Mouse (Mus musculus) midbrain, postnatal 0 days (tissue): ENCODE data around the gene Simc1. TPM values are rescaled to one million over a fixed set of nuclear protein-coding genes. Genes with fewer than 3 reads are reported as not detected.

Experiments
- ATAC-seq: fragments of 200-750 bp; cut with Nextera tagmentation; 2 replicates; pipeline ENCODE4 v1.8.0; 2017; ENCODE audit warnings: moderate number of reproducible peaks, mild to moderate bottlenecking, moderate TSS enrichment, moderate library complexity; ENCODE audit not compliant: low FRiP score
- DNase-seq: peaks from one replicate; pipeline ENCODE4 v3.0.0-alpha.2; 2015; ENCODE audit warnings: low spot score
- H3K27ac ChIP-seq: fragments of 300-500 bp; sonication (generic); 2 replicates; pipeline ENCODE4 v1.5.1; 2014; ENCODE audit warnings: low read depth, mild to moderate bottlenecking, low read length, mixed read lengths
- H3K27me3 ChIP-seq: fragments of 300-500 bp; sonication (generic); 2 replicates; pipeline ENCODE4 v1.6.1; 2014; ENCODE audit warnings: low read length, control low read depth, mixed read lengths; ENCODE audit not compliant: insufficient read depth
- H3K36me3 ChIP-seq: fragments of 300-500 bp; sonication (generic); 2 replicates; pipeline ENCODE4 v1.6.1; 2014; ENCODE audit warnings: low read length, control low read depth, mixed read lengths; ENCODE audit not compliant: insufficient read depth
- H3K4me1 ChIP-seq: fragments of 300-500 bp; sonication (generic); 2 replicates; pipeline ENCODE4 v1.6.1; 2014; ENCODE audit warnings: mild to moderate bottlenecking, control low read depth, antibody characterized with exemption, low read length, mixed read lengths; ENCODE audit not compliant: insufficient read depth
- H3K4me2 ChIP-seq: fragments of 300-500 bp; sonication (generic); 2 replicates; pipeline ENCODE4 v1.6.1; 2014; ENCODE audit warnings: low read depth, mild to moderate bottlenecking, low read length, mixed read lengths; ENCODE audit not compliant: poor library complexity, severe bottlenecking
- H3K4me3 ChIP-seq: fragments of 300-500 bp; sonication (generic); 2 replicates; pipeline ENCODE4 v1.5.1; 2014; ENCODE audit warnings: low read depth, mild to moderate bottlenecking, low read length, moderate library complexity
- H3K9ac ChIP-seq: fragments of 300-500 bp; sonication (generic); replicated peaks from 2 replicates; pipeline ENCODE4 v1.6.1; 2014; ENCODE audit warnings: mild to moderate bottlenecking, low read length, moderate library complexity, mixed read lengths; ENCODE audit not compliant: poor library complexity, severe bottlenecking
- H3K9me3 ChIP-seq: fragments of 300-500 bp; sonication (generic); 2 replicates; pipeline ENCODE4 v1.6.1; 2016; ENCODE audit warnings: low read length, control low read depth
- CTCF ChIP-seq: IDR thresholded peaks from 2 replicates; pipeline ENCODE4 v1.5.1; 2016; ENCODE audit warnings: antibody characterized with exemption, mild to moderate bottlenecking
- WGBS: fragments of 180-500 bp; shearing (Covaris S2); extraction: QIAGEN DNeasy Blood & Tissue Kit; methylation state at CpG from one replicate; pipeline ENCODE4 v1.1.7; 2014; 5-methylcytosine and 5-hydroxymethylcytosine counted together
- polyA plus RNA-seq: library from polyadenylated mRNA; unstranded; fragments of >200 nt; fragmentation: Nextera tagmentation; extraction: Ambion mirVana; gene quantifications from 2 replicates; pipeline ENCODE4 v1.2.1, GENCODE M21; 2015
- total RNA-seq: library from RNA; depleted of rRNA; stranded (reverse); fragments of >200 nt; gene quantifications from 2 replicates; pipeline ENCODE4 v1.2.3, GENCODE M21; 2014

The Simc1 gene
- total and polyA plus RNA-seq, 2 experiments from 2014 or later, result 10.2 to 23.6 TPM

DNA sequence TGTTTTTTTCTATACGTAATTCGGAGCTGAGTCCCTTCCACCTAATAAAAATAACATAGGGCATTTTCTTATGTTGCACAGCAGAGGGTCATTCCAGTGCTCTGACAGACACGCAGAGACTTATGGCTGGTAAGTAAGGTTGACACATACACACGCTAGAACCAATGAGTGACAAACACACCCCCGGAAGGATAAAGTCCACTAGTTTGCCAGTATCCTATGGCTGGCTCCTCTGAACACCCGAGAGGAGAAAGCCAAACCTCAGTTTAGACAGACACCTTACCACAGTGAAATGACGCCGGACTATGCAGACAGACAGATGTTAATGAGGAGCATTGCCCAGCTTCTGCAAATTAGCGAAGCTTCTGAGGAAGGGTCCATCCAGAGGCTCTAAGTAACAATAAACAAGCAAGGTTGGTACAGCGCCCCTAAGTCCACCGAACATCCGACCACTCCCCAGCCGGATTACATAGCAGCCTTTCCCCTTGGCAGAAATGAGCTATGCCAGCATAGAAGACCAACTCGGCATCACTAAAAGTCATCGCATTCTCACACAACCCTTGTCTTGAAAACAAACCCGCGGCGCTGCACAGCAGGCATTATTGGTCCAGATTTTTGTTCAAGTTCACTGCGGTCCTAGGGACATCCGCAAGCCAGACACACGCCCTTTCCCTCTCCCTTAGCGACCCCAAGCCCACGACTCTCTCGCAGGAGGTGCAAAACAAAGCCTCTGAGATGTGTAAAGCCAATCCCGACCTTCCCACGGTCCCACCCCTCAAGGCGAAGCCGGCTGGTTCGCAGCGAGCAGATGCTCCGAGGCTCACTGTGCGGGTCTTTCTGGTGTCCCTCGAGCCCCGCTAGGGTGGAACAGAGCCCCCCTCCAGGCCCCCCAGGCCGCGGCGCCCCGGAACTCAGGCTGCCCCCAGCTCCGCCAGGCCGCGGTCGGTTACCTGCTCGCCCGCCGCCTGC is 60.9 kb downstream of the Simc1 start:
- Histone ChIP-seq H3K27ac (peak overlapping the region; percentile 87), H3K4me2 (peak overlapping the region; percentile 79), H3K4me3 (peak overlapping the region; percentile 94), H3K27me3 (no peaks in the 10 kb centered on the region), H3K36me3 (peaks cover 23% of the 10 kb centered on the region), H3K4me1 (no peaks in the 10 kb centered on the region), H3K9me3 (no peaks in the 10 kb centered on the region), H3K9ac (peak overlapping the region; percentile 97)
- TF ChIP-seq CTCF, result no peak
- DNase-seq (peak; percentile 27), ATAC-seq (peak; percentile 73)
- WGBS, result 12% methylated on average over 44 of the region's 45 CpGs

DNA sequence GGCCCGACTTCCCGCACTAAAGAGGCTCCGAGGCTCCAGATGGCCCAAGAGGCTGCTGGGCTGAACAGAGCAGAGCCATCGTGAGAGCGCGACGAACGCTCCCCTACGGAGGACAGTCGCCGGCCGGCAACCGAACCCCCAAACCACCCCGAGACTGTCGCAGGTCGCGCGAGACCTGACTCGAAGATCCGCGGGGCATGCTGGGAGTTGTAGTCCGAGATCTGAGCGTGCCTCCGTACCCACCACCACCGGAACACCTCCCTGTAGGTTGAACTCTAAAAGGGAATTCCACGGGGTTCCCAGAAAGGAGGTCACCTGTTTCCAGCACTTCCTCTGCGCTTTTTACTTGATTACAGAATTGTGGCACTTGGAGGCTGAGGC is 61.6 kb downstream of the Simc1 start, which contains the start of gene 4833439L19Rik:
TSS of gene 4833439L19Rik (minus strand) at position 235 of the 381 bp plus-strand sequence.
- ATAC-seq (peak; percentile 96), DNase-seq (peak; percentile 98)
- peak within 1 kb of the TSS; percentile 87 for H3K27ac ChIP-seq
- TF ChIP-seq CTCF, result no peak
- no peaks in the 10 kb centered on the region for H3K27me3 ChIP-seq
- H3K4me2 ChIP-seq, result peak within 1 kb of the TSS; percentile 79
- H3K4me3 ChIP-seq, result peak within 1 kb of the TSS; percentile 94
- under 1% methylated on average over 27 of the region's 27 CpGs for WGBS
- H3K36me3 ChIP-seq, result peaks cover 16% of the 10 kb centered on the region
- peak within 1 kb of the TSS; percentile 97 for H3K9ac ChIP-seq
- no peaks in the 10 kb centered on the region for H3K9me3 ChIP-seq
- H3K4me1 ChIP-seq, result no peaks in the 10 kb centered on the region

DNA sequence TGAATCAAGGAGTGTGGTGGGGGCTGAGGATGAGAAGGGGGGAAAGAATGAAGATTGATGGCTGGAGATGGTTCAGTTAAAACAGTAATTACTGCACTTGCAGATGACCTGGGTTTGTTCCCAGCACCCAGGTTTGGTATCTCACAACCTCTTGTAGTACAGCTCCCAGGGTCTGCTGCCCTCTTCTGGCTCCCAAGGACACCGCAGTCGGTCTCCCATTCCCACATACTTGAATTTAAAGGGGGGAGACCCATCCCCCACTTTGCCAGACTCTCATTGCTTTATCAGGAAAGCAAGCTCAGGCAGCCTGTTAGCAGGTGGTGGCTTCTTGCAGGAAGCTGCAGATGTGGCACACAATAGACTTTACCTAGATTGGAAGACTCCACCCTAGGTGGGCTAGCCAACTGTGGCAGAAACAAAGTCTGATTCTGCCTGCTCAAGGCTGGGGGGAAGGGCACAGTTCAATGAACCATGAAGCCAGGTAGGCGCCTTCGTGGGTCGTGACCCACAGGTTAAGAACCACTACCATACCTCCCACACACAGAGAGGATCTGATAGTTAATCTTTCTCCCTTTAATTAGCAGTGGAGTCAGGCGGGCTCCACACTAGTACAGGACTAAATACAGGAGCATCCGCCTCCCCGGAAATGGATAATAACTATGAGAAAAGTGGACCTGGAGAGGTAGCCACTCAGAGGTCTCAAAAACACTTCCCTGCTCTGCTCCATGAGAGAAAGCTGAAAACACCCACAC is 62.2 kb downstream of the Simc1 start:
- 37% methylated on average over 8 of the region's 8 CpGs for WGBS
- Histone ChIP-seq H3K27me3 (no peaks in the 10 kb centered on the region), H3K4me2 (peak overlapping the region; percentile 51), H3K27ac (peak overlapping the region; percentile 69; the same call in 1 of the 2 replicates), H3K4me3 (peak overlapping the region; percentile 94), H3K36me3 (peaks cover 11% of the 10 kb centered on the region), H3K9me3 (no peaks in the 10 kb centered on the region), H3K9ac (no peak overlapping the region), H3K4me1 (no peaks in the 10 kb centered on the region)
- peak; percentile 54 for DNase-seq
- TF ChIP-seq CTCF, result peak; percentile 70
- ATAC-seq, result peak; percentile 64

DNA sequence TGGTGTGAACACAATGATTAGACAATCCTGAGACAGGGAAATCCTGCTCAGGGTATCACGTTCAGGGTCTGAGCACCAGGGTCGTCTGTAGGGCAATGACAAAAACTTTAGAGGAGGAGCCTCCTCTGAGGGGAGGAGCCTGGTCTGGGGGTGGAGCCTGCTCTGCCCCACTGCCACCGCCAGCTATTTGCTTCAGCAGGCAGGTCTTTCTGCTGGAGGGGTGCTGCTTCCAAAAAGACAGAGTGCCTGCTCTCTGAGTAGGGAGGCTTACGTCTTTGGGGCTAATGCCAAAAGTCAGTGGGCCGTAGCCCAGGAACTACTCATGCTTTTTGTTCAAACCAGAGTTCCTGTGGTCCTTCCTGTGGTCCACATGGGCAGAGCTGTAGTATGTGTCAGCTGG is 64.8 kb downstream of the Simc1 start:
- no peaks in the 10 kb centered on the region for H3K36me3 ChIP-seq
- no peak for ATAC-seq
- H3K9me3 ChIP-seq, result no peaks in the 10 kb centered on the region
- no peaks in the 10 kb centered on the region for H3K27me3 ChIP-seq
- TF ChIP-seq CTCF, result no peak
- H3K4me3 ChIP-seq, result no peak overlapping the region
- no peak overlapping the region for H3K4me2 ChIP-seq
- H3K9ac ChIP-seq, result no peak overlapping the region
- no peak for DNase-seq
- no peak overlapping the region for H3K27ac ChIP-seq
- WGBS, result 42% methylated on average over 5 of the region's 5 CpGs
- no peaks in the 10 kb centered on the region for H3K4me1 ChIP-seq

DNA sequence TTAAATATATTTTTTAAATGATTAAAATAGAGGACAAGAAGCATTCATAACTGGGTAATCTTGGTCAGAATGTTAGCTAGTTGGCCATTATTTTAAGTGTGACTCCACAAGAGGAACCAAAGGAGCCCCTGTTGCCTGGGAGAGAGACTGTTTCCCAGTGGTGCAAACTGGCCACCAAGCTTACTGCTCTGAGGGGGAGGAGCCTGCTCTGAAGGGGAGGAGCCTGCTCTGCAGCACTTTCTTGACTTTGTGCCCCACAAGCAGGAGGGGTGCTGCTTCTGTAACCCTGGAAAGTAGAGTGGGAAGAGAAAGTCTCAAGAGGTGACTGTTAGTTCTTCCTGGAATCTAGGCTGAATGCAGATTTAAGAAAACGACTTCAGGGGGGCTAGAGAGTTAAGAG is 65.7 kb downstream of the Simc1 start:
- H3K27ac ChIP-seq, result no peak overlapping the region
- H3K9ac ChIP-seq, result no peak overlapping the region
- no peak overlapping the region for H3K4me2 ChIP-seq
- DNase-seq (no peak), ATAC-seq (no peak)
- TF ChIP-seq CTCF, result no peak
- H3K27me3 ChIP-seq, result no peaks in the 10 kb centered on the region
- H3K9me3 ChIP-seq, result no peaks in the 10 kb centered on the region
- peaks cover 1% of the 10 kb centered on the region; the same call in 1 of the 2 replicates for H3K4me1 ChIP-seq
- 53% methylated on average over 1 of the region's 1 CpGs for WGBS
- H3K36me3 ChIP-seq, result no peaks in the 10 kb centered on the region
- no peak overlapping the region for H3K4me3 ChIP-seq
